Mouse (Mus musculus) spleen, embryonic (tissue): ENCODE measurements at regions not wholly inside any gene's neighbourhood (a gene's known extent, or its start where the extent isn't known, plus 50 kb on each side); places are given as distances from the start of the nearest gene placed in this dataset.

ENCODE experiments used
- CTCF ChIA-PET: fragments of 350-600 bp; sonication (Branson Sonifier 250); formaldehyde crosslinking; loops from one replicate; lab custom pipeline; 2022; lab: Charles Lee

DNA sequence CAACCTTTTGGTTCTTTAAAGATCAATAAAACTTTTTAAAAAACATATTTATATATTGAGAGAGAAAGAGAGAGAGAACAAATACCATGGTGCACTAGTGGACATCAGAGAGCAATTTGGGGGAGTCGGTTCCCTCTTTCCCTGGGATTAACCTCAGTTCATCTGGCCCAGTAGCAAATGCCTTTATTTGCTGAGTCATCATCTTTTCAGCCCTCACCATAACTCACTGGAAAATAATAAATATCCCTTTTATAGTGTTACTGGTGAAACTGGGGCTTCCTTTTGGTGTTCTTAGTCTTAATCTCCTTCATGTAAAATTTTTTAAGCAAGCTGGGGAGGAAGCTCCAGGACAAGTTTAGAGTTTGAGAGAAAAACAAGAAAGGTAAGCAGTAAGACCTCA lies 105.3 kb upstream of the Arg1 start:
- CTCF ChIA-PET = no interaction called here

- CTCF ChIA-PET = no interaction called here
Observed at GRCm38 (mm10) chr10:25029387-25029915, 102.2 kb upstream of the Arg1 start.

- CTCF ChIA-PET = no interaction called here
Observed at GRCm38 (mm10) chr10:25023601-25024157, 96.4 kb upstream of the Arg1 start.

- CTCF ChIA-PET = no interaction called here
Observed at GRCm38 (mm10) chr10:25023044-25023540, 95.8 kb upstream of the Arg1 start.

- CTCF ChIA-PET = no interaction called here
Observed at GRCm38 (mm10) chr10:25018946-25019345, 91.7 kb upstream of the Arg1 start.

DNA sequence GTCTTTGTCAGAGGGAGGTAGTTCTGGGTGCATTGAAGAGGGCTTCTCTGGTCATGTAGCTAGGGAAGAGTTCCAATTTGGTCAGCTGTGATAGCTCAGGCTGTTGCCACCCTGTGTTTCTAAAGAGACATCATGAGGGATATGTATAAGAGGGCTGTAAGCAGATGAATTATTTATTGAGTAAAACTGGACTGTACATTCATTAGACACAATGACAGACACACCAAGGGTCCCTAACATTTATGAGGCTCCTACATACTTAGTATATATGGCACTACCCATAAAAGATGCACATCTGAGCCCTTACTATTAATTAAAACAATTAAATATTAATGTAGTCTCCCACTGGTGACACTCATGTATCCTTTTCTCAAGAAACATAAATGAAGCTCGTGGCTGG lies 90.6 kb upstream of the Arg1 start:
- CTCF ChIA-PET = no interaction called here

- CTCF ChIA-PET = no interaction called here
Observed at GRCm38 (mm10) chr10:25016110-25016509, 88.8 kb upstream of the Arg1 start.

DNA sequence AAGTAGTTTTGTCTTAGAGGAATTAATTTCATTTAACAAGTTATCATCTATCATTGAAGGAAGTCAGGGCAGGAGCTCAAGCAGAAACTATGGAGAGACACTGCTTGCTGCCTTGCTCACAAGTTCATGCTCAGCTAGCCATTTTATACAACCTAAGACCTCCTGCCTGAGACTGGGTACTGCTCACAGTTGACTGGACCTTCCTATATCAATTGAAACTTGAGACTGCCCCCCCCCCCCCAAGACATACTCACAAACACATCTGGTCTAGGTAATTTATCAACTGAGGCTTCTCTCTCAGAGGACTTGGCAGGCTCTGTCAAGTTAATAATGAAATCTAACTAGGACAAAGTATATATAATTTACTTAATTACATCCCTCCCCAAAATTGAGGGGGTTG lies 84.8 kb upstream of the Arg1 start:
- CTCF ChIA-PET = no interaction called here

DNA sequence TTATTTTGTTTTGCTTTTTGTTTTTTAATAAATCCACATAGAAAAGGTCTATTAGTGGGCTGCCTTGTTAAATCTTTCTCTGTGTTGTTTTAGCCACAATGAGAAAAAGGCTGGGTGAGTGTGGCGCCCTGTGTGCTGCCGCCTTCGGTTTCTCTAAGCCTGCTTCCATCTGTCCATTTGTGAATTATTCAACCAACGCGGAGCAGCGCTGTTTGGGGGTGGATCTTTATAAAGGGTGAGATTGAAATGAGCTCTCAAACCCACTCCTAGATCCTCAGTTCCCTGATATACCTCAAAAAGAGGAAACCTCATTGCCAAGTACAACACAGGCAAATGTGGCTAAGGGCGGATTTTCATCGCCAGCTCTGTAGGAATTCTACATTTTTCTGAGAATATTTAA lies 74.0 kb upstream of the Arg1 start:
- CTCF ChIA-PET = no interaction called here

DNA sequence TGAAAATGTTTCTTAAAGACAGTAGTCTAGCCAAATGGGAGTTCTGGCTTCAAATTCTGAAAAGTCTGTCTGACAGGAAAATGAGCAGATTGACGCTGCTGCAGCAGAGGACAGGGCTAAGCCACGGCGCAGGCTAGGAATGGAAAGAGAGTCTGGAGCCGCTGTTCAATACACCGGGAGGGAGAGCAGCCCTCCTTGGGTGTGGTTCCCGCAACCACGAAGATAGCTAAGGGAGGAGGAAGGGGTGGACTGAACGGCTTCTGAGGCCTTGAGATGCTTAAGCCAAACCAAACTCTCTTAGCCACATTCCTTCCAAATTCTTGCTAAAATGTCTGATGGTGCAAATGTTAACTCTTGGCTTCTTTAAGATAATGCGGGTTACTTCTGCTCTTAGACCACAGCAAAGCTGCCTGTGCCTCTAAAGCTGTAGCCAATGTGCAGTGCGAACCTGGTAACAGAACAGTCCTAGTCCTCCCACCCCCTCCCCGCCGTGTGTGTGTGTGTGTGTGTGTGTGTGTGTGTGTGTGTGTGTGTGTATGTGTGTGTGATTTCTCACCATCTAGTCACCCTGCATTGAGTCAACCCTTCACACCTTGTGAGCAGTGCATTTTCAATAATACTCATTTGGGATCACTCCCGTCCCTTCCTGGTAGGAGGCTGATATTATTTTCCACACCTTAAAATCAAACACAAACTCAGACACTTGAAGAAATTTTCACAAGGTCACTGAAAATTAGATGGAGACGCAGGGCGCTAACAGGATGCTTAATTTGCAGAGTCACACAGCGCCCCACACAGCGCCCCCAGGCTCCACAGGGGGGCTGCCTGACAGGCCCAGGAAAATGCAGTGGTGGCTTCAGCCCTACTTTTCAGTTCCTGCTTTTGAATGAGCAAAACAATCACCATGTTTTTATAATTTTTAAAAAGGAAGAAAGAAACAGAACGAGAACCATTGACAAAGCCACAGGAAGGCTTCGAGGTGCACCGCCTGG lies 73.2 kb upstream of the Arg1 start:
- CTCF ChIA-PET = no interaction called here

DNA sequence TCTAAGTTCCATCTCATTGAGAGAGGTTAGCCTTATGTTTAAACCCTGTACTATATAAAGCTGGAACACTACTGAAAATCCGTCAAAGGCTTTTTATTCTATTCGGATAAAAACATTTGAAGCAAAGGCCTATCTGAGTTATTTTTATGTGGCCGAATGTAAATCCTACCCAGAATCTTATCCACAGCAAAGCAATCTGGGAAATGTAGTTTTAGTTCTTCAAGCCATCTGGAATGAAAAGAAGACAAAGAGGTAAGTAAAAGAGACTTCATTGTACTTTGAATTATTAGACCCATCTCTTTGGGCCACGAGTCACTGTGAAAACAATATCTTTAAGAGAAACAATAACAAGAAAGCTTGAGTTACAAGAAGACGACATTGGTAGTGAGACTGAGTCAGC lies 72.5 kb upstream of the Arg1 start:
- CTCF ChIA-PET = no interaction called here

DNA sequence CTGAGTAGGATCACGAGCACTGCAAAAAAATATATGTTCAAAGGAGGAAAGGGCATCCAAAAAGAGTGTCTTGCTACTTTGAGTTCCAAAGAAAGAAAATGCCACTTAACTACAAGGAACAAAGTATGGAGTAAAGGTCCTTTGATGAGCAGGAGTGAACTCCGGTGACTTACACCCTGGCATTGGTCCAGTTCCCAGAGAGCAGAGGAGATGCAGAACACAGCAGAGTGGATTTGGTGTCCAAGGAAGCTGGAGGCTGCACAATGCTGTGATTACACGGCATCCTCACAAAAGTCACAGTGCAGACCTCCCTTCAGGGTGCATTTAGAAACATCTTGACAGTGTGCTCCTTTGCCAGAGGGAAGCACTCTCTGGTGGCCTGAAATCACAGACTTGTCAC lies 70.4 kb upstream of the Arg1 start:
- CTCF ChIA-PET = no interaction called here

GRCm38 (mm10) chr10:24995751-24996150 lies 68.5 kb upstream of the Arg1 start:
- CTCF ChIA-PET = no interaction called here

- CTCF ChIA-PET = no interaction called here
Observed at GRCm38 (mm10) chr10:24989965-24990653, 62.8 kb upstream of the Arg1 start.

DNA sequence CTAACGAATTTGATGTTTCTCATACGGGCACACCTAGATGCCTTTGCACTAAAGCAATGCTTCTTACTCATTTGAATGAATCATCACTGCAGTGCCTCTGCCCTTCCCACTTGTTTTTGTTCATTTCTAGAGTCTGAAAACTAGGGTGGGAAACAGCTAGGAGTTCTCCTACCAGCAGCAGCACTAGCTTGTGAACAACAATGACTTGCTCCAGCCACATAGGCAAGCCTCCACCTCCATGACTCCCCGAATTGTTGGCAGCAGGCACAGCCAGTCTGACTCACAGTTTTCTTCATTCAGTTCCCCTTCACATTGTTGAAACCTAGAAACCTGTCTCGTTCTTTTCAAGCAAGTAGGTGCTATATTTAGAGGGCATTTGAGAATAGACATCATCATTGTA lies 57.5 kb upstream of the Arg1 start:
- CTCF ChIA-PET = interaction anchor here (0.5 kb wide), 1 partner anchor 235 kb away, joined by 3 read pairs; no protein-coding TSS in a partner anchor

DNA sequence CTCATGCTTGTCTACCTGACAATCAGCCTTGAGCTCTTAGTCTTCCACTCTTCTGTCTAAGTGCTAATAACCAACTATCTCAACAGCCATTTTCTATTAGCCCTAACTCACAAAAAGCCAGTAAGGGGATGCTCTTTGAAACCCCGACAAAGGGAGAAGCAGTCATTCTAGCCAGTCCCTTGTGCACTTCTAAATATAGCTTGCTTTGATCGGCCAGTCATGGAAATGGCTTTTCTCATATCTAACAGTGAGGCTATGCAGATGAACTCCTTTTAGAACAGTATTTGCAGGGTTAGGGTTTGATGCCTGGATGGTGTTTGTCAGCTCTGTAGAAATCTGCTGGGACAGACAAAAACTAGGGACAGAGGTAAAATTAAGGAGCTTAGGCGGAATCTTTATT lies 54.5 kb upstream of the Arg1 start:
- CTCF ChIA-PET = no interaction called here
